Mouse (Mus musculus): ENCODE results near the gene Myoz1. TPM values are rescaled to one million over a fixed set of nuclear protein-coding genes. Genes with fewer than 3 reads are reported as not detected.
"Not testable (repeated sequence)": the region's sequence is repeated elsewhere in the genome, so short reads cannot be mapped to it uniquely, and the experiment has no call there.

Myoz1 gene
- polyA plus RNA-seq, 1 experiment from 2014 or later, result not detected

GRCm38 (mm10) chr14:20645547-20645946 lies 10.8 kb downstream of the Myoz1 start:
- H3K27ac ChIP-seq, result no peak overlapping the region
- no peak overlapping the region for H3K4me2 ChIP-seq (replicated peaks)
- no peaks in the 10 kb centered on the region for H3K9me3 ChIP-seq (ENCODE audit: control insufficient read depth, low read length)
- no peaks in the 10 kb centered on the region for H3K36me3 ChIP-seq (replicated peaks; ENCODE audit: control insufficient read depth, insufficient read depth)
- no peak overlapping the region for H3K4me3 ChIP-seq (replicated peaks; ENCODE audit: low read length)
- H3K9ac ChIP-seq, result no peak overlapping the region
- DNase-seq (ENCODE audit: low spot score), result no peak
- ATAC-seq (ENCODE audit: low FRiP score), result no peak
- no peaks in the 10 kb centered on the region for H3K27me3 ChIP-seq (ENCODE audit: control insufficient read depth, insufficient read depth, low read length)
- H3K4me1 ChIP-seq (replicated peaks; ENCODE audit: control insufficient read depth, insufficient read depth, low read length), result peaks cover 6% of the 10 kb centered on the region; the same call in 1 of the 2 replicates
- 31% methylated on average over 3 of the region's 3 CpGs for WGBS

DNA sequence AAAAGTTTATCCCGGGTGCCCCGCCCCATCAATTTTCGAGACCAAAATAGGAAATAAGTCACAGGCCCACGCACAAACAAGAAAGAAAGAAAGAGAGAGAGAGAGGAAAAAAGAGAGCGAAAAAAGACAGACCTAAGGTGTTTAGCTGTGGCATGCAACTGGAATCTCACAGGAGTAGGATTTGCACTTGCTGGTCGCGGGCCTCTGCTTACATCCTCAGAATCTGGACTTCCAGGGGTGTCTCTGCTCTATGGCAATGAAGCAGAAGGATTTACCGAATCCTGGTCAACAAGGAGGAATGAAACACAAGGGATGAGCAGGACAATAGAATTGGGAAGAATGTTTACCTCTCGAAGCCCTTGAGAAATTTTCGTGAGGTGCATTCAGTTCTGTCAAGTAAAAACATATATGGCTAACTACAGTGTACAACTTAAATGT lies 14.9 kb downstream of the Myoz1 start:
- Histone ChIP-seq H3K4me2 (replicated peaks) (peak overlapping the region; percentile 89), H3K36me3 (replicated peaks; ENCODE audit: control insufficient read depth, insufficient read depth) (no peaks in the 10 kb centered on the region), H3K9me3 (ENCODE audit: control insufficient read depth, low read length) (no peaks in the 10 kb centered on the region), H3K4me3 (replicated peaks; ENCODE audit: low read length) (peak overlapping the region; percentile 74), H3K4me1 (replicated peaks; ENCODE audit: control insufficient read depth, insufficient read depth, low read length) (peaks cover 6% of the 10 kb centered on the region; the same call in 1 of the 2 replicates), H3K27me3 (ENCODE audit: control insufficient read depth, insufficient read depth, low read length) (no peaks in the 10 kb centered on the region), H3K9ac (peak overlapping the region; percentile 87), H3K27ac (peak overlapping the region; percentile 97)
- DNase-seq (ENCODE audit: low spot score) (no peak), ATAC-seq (ENCODE audit: low FRiP score) (no peak)
- WGBS, result 13% methylated on average over 10 of the region's 10 CpGs

GRCm38 (mm10) chr14:20640644-20641437 lies 15.5 kb downstream of the Myoz1 start, which contains the start of gene Usp54:
TSS of gene Usp54 (minus strand) at chr14:20641063.
- H3K4me1 ChIP-seq (replicated peaks; ENCODE audit: control insufficient read depth, insufficient read depth, low read length), result peaks cover 6% of the 10 kb centered on the region; the same call in 1 of the 2 replicates
- no peaks in the 10 kb centered on the region for H3K36me3 ChIP-seq (replicated peaks; ENCODE audit: control insufficient read depth, insufficient read depth)
- DNase-seq (ENCODE audit: low spot score) (peak; percentile 99), ATAC-seq (ENCODE audit: low FRiP score) (peak; percentile 96)
- H3K4me2 ChIP-seq (replicated peaks), result peak within 1 kb of the TSS; percentile 89
- peak within 1 kb of the TSS; percentile 74 for H3K4me3 ChIP-seq (replicated peaks; ENCODE audit: low read length)
- peak within 1 kb of the TSS; percentile 97 for H3K27ac ChIP-seq
- WGBS, result under 1% methylated on average over 73 of the region's 73 CpGs
- H3K9ac ChIP-seq, result peak within 1 kb of the TSS; percentile 87
- H3K27me3 ChIP-seq (ENCODE audit: control insufficient read depth, insufficient read depth, low read length), result no peaks in the 10 kb centered on the region
- H3K9me3 ChIP-seq (ENCODE audit: control insufficient read depth, low read length), result no peaks in the 10 kb centered on the region

DNA sequence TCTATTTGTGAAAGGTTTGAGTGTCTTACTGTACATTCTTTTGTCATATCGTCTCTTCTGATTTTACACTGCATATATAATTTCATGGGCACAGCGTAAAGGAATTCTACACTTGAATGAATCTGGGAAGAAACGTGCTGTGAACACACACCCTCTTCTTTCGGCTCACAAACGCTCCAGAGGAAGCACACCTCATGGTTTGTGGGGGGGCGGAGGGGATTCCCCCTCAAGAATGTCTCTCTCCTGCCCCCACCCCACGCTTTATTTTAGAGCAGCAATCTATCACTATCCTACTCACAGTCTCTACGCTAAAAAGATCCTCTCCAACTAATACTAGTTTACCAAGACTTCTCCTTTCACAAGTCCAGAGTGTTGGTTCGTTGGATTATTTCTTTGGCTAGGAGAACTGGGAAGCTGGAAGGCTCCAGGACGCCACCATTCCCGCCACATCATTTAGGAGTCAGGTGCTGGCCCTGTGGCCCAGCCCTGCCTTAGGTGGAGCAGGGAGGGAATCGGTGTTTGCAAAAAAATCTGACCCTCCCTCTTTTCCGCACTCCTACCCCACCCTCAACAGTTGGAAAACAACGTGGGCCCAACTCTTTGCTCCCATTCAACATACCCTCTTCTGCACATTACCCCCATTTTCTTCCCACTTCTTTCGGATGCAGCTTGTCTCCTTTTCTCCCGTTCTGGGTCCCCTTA lies 16.3 kb downstream of the Myoz1 start:
- Histone ChIP-seq H3K4me1 (replicated peaks; ENCODE audit: control insufficient read depth, insufficient read depth, low read length) (peaks cover 6% of the 10 kb centered on the region; the same call in 1 of the 2 replicates), H3K4me2 (replicated peaks) (peak overlapping the region; percentile 78), H3K9ac (peak overlapping the region; percentile 87), H3K36me3 (replicated peaks; ENCODE audit: control insufficient read depth, insufficient read depth) (no peaks in the 10 kb centered on the region), H3K27me3 (ENCODE audit: control insufficient read depth, insufficient read depth, low read length) (no peaks in the 10 kb centered on the region), H3K27ac (peak overlapping the region; percentile 97), H3K9me3 (ENCODE audit: control insufficient read depth, low read length) (no peaks in the 10 kb centered on the region), H3K4me3 (replicated peaks; ENCODE audit: low read length) (peak overlapping the region; percentile 74)
- no peak for DNase-seq (ENCODE audit: low spot score)
- ATAC-seq (ENCODE audit: low FRiP score), result peak; percentile 55
- WGBS, result 2% methylated on average over 16 of the region's 16 CpGs

- Histone ChIP-seq H3K36me3 (replicated peaks; ENCODE audit: control insufficient read depth, insufficient read depth) (no peaks in the 10 kb centered on the region), H3K9me3 (ENCODE audit: control insufficient read depth, low read length) (no peaks in the 10 kb centered on the region), H3K9ac (no peak overlapping the region), H3K4me2 (replicated peaks) (no peak overlapping the region), H3K27me3 (ENCODE audit: control insufficient read depth, insufficient read depth, low read length) (no peaks in the 10 kb centered on the region), H3K27ac (no peak overlapping the region), H3K4me1 (replicated peaks; ENCODE audit: control insufficient read depth, insufficient read depth, low read length) (peaks cover 6% of the 10 kb centered on the region; the same call in 1 of the 2 replicates), H3K4me3 (replicated peaks; ENCODE audit: low read length) (no peak overlapping the region)
- no peak for DNase-seq (ENCODE audit: low spot score)
- ATAC-seq (ENCODE audit: low FRiP score), result no peak
- WGBS, result 94% methylated on average over 6 of the region's 6 CpGs
Observed at GRCm38 (mm10) chr14:20638702-20639101, 17.6 kb downstream of the Myoz1 start.

GRCm38 (mm10) chr14:20637818-20638574 lies 18.3 kb downstream of the Myoz1 start:
- Histone ChIP-seq H3K9ac (no peak overlapping the region), H3K27ac (no peak overlapping the region), H3K36me3 (replicated peaks; ENCODE audit: control insufficient read depth, insufficient read depth) (no peaks in the 10 kb centered on the region), H3K4me1 (replicated peaks; ENCODE audit: control insufficient read depth, insufficient read depth, low read length) (peaks cover 6% of the 10 kb centered on the region; the same call in 1 of the 2 replicates), H3K9me3 (ENCODE audit: control insufficient read depth, low read length) (no peaks in the 10 kb centered on the region), H3K4me3 (replicated peaks; ENCODE audit: low read length) (no peak overlapping the region), H3K4me2 (replicated peaks) (no peak overlapping the region), H3K27me3 (ENCODE audit: control insufficient read depth, insufficient read depth, low read length) (no peaks in the 10 kb centered on the region)
- WGBS, result 80% methylated on average over 2 of the region's 2 CpGs
- no peak for DNase-seq (ENCODE audit: low spot score)
- no peak for ATAC-seq (ENCODE audit: low FRiP score)

DNA sequence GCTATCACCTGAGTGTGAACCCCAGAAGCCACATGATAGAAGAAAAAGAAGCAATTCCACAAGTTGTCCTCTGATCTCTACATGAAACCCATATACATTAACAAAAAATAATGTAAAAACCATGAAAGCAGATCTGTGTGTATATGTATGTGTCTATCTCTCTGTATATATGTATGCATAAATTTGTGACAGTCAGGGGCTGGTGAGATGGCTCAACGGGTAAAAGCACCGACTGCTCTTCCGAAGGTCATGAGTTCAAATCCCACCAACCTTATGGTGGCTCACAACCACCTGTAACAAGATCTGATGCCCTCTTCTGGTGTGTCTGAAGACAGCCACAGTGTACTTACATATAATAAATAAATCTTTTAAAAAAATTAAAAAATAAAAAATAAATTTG lies 19.4 kb downstream of the Myoz1 start:
- not testable (repeated sequence) for ATAC-seq (ENCODE audit: low FRiP score); H3K4me1 ChIP-seq (replicated peaks; ENCODE audit: control insufficient read depth, insufficient read depth, low read length); H3K36me3 ChIP-seq (replicated peaks; ENCODE audit: control insufficient read depth, insufficient read depth); H3K27ac ChIP-seq; H3K4me3 ChIP-seq (replicated peaks; ENCODE audit: low read length); H3K27me3 ChIP-seq (ENCODE audit: control insufficient read depth, insufficient read depth, low read length); H3K9ac ChIP-seq; DNase-seq (ENCODE audit: low spot score); H3K9me3 ChIP-seq (ENCODE audit: control insufficient read depth, low read length); H3K4me2 ChIP-seq (replicated peaks)
- 92% methylated on average over 3 of the region's 3 CpGs for whole genome bisulfite sequencing

- no peak for DNase-seq (ENCODE audit: low spot score)
- WGBS, result 96% methylated on average over 2 of the region's 2 CpGs
- no peak overlapping the region for H3K9ac ChIP-seq
- H3K27me3 ChIP-seq (ENCODE audit: control insufficient read depth, insufficient read depth, low read length), result no peaks in the 10 kb centered on the region
- no peaks in the 10 kb centered on the region for H3K4me1 ChIP-seq (replicated peaks; ENCODE audit: control insufficient read depth, insufficient read depth, low read length)
- H3K4me2 ChIP-seq (replicated peaks), result no peak overlapping the region
- H3K9me3 ChIP-seq (ENCODE audit: control insufficient read depth, low read length), result no peaks in the 10 kb centered on the region
- no peaks in the 10 kb centered on the region for H3K36me3 ChIP-seq (replicated peaks; ENCODE audit: control insufficient read depth, insufficient read depth)
- H3K4me3 ChIP-seq (replicated peaks; ENCODE audit: low read length), result no peak overlapping the region
- no peak overlapping the region for H3K27ac ChIP-seq
- no peak for ATAC-seq (ENCODE audit: low FRiP score)
Observed at GRCm38 (mm10) chr14:20635546-20635945, 20.8 kb downstream of the Myoz1 start.

DNA sequence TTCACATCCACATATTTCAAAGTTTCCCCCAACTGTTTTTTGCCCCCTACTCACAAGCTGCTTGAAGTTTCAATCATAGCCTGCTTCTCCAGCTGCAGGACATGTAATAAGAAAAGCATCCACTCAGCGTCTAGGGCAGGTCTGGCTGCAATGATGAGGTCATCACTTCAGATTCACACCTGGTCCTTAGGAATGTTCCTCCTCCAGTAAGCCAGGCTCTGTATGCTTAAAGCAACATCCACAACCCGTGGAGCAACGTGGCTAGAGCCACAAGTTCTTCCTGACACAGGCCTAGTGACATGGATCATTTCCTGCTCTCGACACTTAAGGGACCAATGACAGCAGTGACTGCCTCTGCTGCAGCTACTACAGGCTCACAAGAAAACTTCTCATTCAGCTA lies 25.1 kb downstream of the Myoz1 start:
- no peak overlapping the region for H3K4me3 ChIP-seq (replicated peaks; ENCODE audit: low read length)
- no peak overlapping the region for H3K4me2 ChIP-seq (replicated peaks)
- H3K27ac ChIP-seq, result no peak overlapping the region
- H3K4me1 ChIP-seq (replicated peaks; ENCODE audit: control insufficient read depth, insufficient read depth, low read length), result no peaks in the 10 kb centered on the region
- DNase-seq (ENCODE audit: low spot score) (no peak), ATAC-seq (ENCODE audit: low FRiP score) (no peak)
- H3K9ac ChIP-seq, result no peak overlapping the region
- no peaks in the 10 kb centered on the region for H3K9me3 ChIP-seq (ENCODE audit: control insufficient read depth, low read length)
- H3K36me3 ChIP-seq (replicated peaks; ENCODE audit: control insufficient read depth, insufficient read depth), result no peaks in the 10 kb centered on the region
- 68% methylated on average over 4 of the region's 4 CpGs for WGBS
- H3K27me3 ChIP-seq (ENCODE audit: control insufficient read depth, insufficient read depth, low read length), result no peaks in the 10 kb centered on the region

Measured in hindbrain, embryonic 14.5 days (tissue).